Mouse (Mus musculus) c-Kit-negative CD71-positive TER-119-positive erythroid progenitor cells, embryonic 14.5 days (primary cell): ENCODE results near the gene Ddx59.

Source experiments
- DNase-seq: peaks from one replicate; pipeline ENCODE4 v3.0.0-alpha.2; 2013; ENCODE audit warnings: low read depth, low spot score

Gene Ddx59

GRCm38 (mm10) chr1:136447338-136447737 lies 32.3 kb downstream of the Ddx59 start:
- DNase-seq, result no peak

GRCm38 (mm10) chr1:136449541-136449940 lies 34.5 kb downstream of the Ddx59 start:
- DNase-seq, result no peak

- no peak for DNase-seq
Measured at GRCm38 (mm10) chr1:136450206-136450605, 35.1 kb downstream of the Ddx59 start.

GRCm38 (mm10) chr1:136452421-136452820 lies 37.4 kb downstream of the Ddx59 start:
- no peak for DNase-seq

- no peak for DNase-seq
Measured at GRCm38 (mm10) chr1:136455756-136456585, 40.9 kb downstream of the Ddx59 start.

GRCm38 (mm10) chr1:136456741-136457140 lies 41.7 kb downstream of the Ddx59 start:
- DNase-seq, result no peak

- DNase-seq, result no peak
Measured at GRCm38 (mm10) chr1:136457403-136457802, 42.3 kb downstream of the Ddx59 start.

GRCm38 (mm10) chr1:136458691-136459245 lies 43.7 kb downstream of the Ddx59 start:
- peak; percentile 70 for DNase-seq

GRCm38 (mm10) chr1:136462443-136462842 lies 47.4 kb downstream of the Ddx59 start:
- no peak for DNase-seq

GRCm38 (mm10) chr1:136465168-136465567 lies 50.1 kb downstream of the Ddx59 start:
- DNase-seq, result no peak

- DNase-seq, result peak; percentile 99
Measured at GRCm38 (mm10) chr1:136466143-136466811, 51.2 kb downstream of the Ddx59 start, which contains the start of gene Kif14. TSS of gene Kif14 (plus strand) at chr1:136466343.

- no peak for DNase-seq
Measured at GRCm38 (mm10) chr1:136469408-136469807, 54.3 kb downstream of the Ddx59 start.

- no peak for DNase-seq
Measured at GRCm38 (mm10) chr1:136470471-136470870, 55.4 kb downstream of the Ddx59 start.
